Mouse (Mus musculus) CD8-positive naive resting alpha-beta T cell, adult 57 days (primary cell): ENCODE results near the gene D630023F18Rik. TPM values are rescaled to one million over a fixed set of nuclear protein-coding genes. Genes with fewer than 3 reads are reported as not detected.

Source experiments
- total RNA-seq: library from RNA; stranded (reverse); gene quantifications from one replicate; pipeline ENCODE4 v1.2.4, GENCODE M21; 2023

The D630023F18Rik gene
- not detected for total RNA-seq

DNA sequence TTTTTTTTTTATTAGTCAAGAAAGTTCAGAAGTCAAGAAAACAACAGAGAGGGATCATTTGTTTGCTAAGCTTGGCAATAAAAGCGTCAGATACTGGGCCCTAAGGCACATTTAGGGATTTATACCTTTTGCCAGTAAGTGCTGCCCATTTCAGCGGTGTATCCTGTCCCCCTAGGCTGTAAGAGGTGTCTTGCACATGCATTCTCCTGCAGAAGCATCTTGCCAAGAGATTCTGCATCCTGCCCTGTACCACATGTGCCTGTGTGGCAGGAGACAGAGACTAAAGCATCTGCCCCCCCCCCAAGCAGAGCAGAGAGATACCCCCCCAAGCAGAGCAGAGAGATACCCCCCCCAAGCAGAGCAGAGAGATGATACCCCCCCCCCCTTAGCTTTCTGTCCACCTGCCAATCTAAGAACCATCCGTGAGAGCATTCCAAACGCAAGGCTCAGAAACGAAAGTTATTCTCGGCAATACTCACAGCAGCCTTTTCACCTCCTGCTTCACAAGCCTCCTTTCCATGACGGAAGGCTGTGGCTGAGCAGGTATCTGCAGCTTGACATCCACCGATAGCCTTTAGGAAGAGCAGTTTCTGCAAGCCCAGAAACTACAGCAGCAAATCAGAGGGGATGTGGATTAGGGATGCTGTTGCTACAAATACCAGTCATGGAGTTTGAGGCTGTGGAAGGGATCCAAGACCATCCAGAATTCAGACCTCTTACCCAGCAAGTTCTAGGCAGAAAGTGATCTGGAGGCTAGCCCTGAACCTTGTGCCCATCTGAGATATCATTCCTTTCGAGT is at the start of gene D630023F18Rik:
Gene D630023F18Rik (minus strand): TSS at position 641 of the 799 bp plus-strand sequence.

DNA sequence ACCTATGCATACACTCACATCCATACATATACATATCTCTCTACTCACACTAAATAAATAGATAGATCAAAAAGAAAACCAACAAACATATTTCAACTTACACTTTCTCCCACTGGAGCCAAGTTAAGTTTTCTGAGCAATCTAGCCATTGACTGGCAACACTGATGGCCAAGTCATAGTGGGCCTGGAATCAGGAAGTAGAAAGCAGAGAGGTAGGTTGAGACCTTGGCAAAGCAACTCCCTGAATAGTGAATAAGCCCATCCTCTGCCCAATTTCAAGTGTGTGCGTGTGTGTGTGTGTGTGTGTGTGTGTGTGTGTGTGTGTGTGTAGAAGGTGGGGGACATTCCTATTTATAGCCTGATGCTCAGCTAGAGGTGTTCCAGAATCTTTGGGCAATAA is 3.6 kb downstream of the D630023F18Rik start, which contains the start of gene Gm28845:
Gene Gm28845 (minus strand): TSS at position 121 of the 400 bp plus-strand sequence.

GRCm38 (mm10) chr1:65103273-65103672 is 19.7 kb downstream of the D630023F18Rik start, which contains the start of gene Cryga:
Gene Cryga, minus strand, starts transcription at chr1:65103373.

DNA sequence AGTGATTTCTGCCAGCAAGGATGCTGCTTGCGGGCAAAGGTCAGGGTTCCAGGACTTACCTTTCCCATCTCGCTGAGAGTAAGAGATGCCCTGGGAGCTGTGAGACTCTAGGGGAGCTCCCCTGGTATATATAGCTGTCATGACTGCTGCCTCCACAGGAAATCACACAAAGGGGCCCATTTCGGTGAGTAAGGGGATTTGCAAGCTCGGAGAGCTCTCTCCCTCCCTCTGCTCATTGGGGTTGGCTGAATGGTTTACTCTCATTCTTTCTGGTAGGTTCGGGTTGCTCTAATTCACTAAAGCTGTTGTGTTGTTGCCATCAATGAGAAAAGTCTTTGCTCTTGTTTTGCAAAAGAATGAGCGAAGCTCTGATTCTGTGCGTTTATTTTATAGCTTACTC is 40.8 kb downstream of the D630023F18Rik start, which contains the start of gene Crygb:
Gene Crygb (minus strand): TSS at position 101 of the 400 bp plus-strand sequence.

GRCm38 (mm10) chr1:65073589-65073988 is 49.4 kb downstream of the D630023F18Rik start, which contains the start of gene Crygc:
Gene Crygc, minus strand, starts transcription at chr1:65073689.

DNA sequence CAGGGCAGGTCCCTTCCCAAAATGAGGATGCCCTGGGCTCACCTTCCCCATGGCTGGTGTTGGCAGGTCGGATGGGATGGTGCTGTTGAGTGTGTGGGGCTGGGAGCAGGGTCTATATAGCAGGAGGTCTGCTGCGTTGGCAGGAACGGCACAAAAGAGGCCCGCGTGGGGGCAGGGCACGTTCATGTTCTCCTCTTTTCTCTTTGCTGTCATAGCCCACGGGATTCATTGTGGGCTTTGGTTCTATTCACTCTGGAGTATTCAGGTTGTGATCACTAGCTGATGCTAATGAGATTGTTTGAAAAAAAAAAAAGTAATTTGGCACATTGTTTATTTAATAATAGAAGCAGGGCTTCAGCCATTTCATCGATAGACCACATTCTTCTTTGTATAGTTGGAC is 59.7 kb downstream of the D630023F18Rik start, which contains the start of gene Crygd:
Gene Crygd (minus strand): TSS at position 101 of the 400 bp plus-strand sequence.

Other genes with a start within 250 kb of the D630023F18Rik start
- 14.9 TPM for gene Plekhm3, start 166.4 kb downstream of the D630023F18Rik start, total RNA-seq
- gene Akr1cl, start 90.5 kb downstream of the D630023F18Rik start, total RNA-seq: not detected
- not detected for gene Cryge, start 72.1 kb downstream of the D630023F18Rik start, total RNA-seq
- gene Crygd, start 59.8 kb downstream of the D630023F18Rik start, total RNA-seq: not detected
- gene Crygc, start 49.5 kb downstream of the D630023F18Rik start, total RNA-seq: not detected
- not detected for gene Crygb, start 40.9 kb downstream of the D630023F18Rik start, total RNA-seq
- not detected for gene Cryga, start 19.8 kb downstream of the D630023F18Rik start, total RNA-seq
- not detected for gene Gm28845, start 3.7 kb downstream of the D630023F18Rik start, total RNA-seq
- gene Idh1, start 63.3 kb upstream of the D630023F18Rik start, total RNA-seq: 4.0 TPM
- gene Pikfyve, start 63.5 kb upstream of the D630023F18Rik start, total RNA-seq: 38.7 TPM
- not detected for gene Pth2r, start 158.8 kb upstream of the D630023F18Rik start, total RNA-seq